Mouse (Mus musculus): ENCODE measurements at regions not wholly inside any gene's neighbourhood (a gene's known extent, or its start where the extent isn't known, plus 50 kb on each side); places are given as distances from the start of the nearest gene placed in this dataset.

GRCm38 (mm10) chr15:63193617-63194491 is 651.1 kb downstream of the Gsdmc2 start:
- no peak for DNase-seq (ENCODE audit: low spot score in 2 of 2)

GRCm38 (mm10) chr15:63191731-63192130 is 653.2 kb downstream of the Gsdmc2 start:
- no peak for DNase-seq (ENCODE audit: low spot score in 2 of 2)

GRCm38 (mm10) chr15:63190086-63190485 is 654.9 kb downstream of the Gsdmc2 start:
- DNase-seq (ENCODE audit: low spot score in 2 of 2), result no peak

- no peak for DNase-seq (ENCODE audit: low spot score in 2 of 2)
These were observed 674.0 kb downstream of the Gsdmc2 start for GRCm38 (mm10) chr15:63171003-63171402.

GRCm38 (mm10) chr15:63170171-63170570 is 674.8 kb downstream of the Gsdmc2 start:
- no peak for DNase-seq (ENCODE audit: low spot score in 2 of 2)

GRCm38 (mm10) chr15:63166411-63166810 is 678.6 kb downstream of the Gsdmc2 start:
- no peak for DNase-seq (ENCODE audit: low spot score in 2 of 2)

- no peak for DNase-seq (ENCODE audit: low spot score in 2 of 2)
These were observed 681.3 kb downstream of the Gsdmc2 start for GRCm38 (mm10) chr15:63163550-63164279.

- no peak for DNase-seq (ENCODE audit: low spot score in 2 of 2)
These were observed 682.0 kb downstream of the Gsdmc2 start for GRCm38 (mm10) chr15:63162881-63163549.

- DNase-seq (ENCODE audit: low spot score in 2 of 2), result no peak
These were observed 721.8 kb downstream of the Gsdmc2 start for GRCm38 (mm10) chr15:63123123-63123688.

- no peak for DNase-seq (ENCODE audit: low spot score in 2 of 2)
These were observed 732.1 kb downstream of the Gsdmc2 start for GRCm38 (mm10) chr15:63112918-63113317.

- no peak for DNase-seq (ENCODE audit: low spot score in 2 of 2)
These were observed 744.9 kb downstream of the Gsdmc2 start for GRCm38 (mm10) chr15:63100093-63100492.

GRCm38 (mm10) chr15:63081972-63082371 is 763.0 kb downstream of the Gsdmc2 start:
- DNase-seq (ENCODE audit: low spot score in 2 of 2), result no peak

GRCm38 (mm10) chr15:63079825-63080224 is 765.2 kb downstream of the Gsdmc2 start:
- peak; percentile 17 to 31 for DNase-seq (ENCODE audit: low spot score in 2 of 2)

GRCm38 (mm10) chr15:63071921-63072320 is 773.1 kb downstream of the Gsdmc2 start:
- DNase-seq (ENCODE audit: low spot score in 2 of 2), result no peak

GRCm38 (mm10) chr15:63067126-63067525 is 777.9 kb downstream of the Gsdmc2 start:
- no peak for DNase-seq (ENCODE audit: low spot score in 2 of 2)

GRCm38 (mm10) chr15:63066020-63066439 is 778.9 kb downstream of the Gsdmc2 start:
- DNase-seq (ENCODE audit: low spot score in 2 of 2), result no peak

- peak; percentile 28 to 46 for DNase-seq (ENCODE audit: low spot score in 2 of 2)
These were observed 783.1 kb downstream of the Gsdmc2 start for GRCm38 (mm10) chr15:63061891-63062290.

GRCm38 (mm10) chr15:63060826-63061225 is 784.2 kb downstream of the Gsdmc2 start:
- no peak for DNase-seq (ENCODE audit: low spot score in 2 of 2)

- no peak for DNase-seq (ENCODE audit: low spot score in 2 of 2)
These were observed 792.3 kb downstream of the Gsdmc2 start for GRCm38 (mm10) chr15:63052570-63053255.

- no peak for DNase-seq (ENCODE audit: low spot score in 2 of 2)
These were observed 794.9 kb downstream of the Gsdmc2 start for GRCm38 (mm10) chr15:63050033-63050432.

- DNase-seq (ENCODE audit: low spot score in 2 of 2), result no peak
These were observed 802.6 kb downstream of the Gsdmc2 start for GRCm38 (mm10) chr15:63042367-63042766.
